Mouse (Mus musculus): Measurements from ENCODE around the gene Pde4b. TPM values are rescaled to one million over a fixed set of nuclear protein-coding genes. Genes with fewer than 3 reads are reported as not detected.

Gene Pde4b
- polyA plus RNA-seq, 1 experiment from 2014 or later: 11.9 TPM

DNA sequence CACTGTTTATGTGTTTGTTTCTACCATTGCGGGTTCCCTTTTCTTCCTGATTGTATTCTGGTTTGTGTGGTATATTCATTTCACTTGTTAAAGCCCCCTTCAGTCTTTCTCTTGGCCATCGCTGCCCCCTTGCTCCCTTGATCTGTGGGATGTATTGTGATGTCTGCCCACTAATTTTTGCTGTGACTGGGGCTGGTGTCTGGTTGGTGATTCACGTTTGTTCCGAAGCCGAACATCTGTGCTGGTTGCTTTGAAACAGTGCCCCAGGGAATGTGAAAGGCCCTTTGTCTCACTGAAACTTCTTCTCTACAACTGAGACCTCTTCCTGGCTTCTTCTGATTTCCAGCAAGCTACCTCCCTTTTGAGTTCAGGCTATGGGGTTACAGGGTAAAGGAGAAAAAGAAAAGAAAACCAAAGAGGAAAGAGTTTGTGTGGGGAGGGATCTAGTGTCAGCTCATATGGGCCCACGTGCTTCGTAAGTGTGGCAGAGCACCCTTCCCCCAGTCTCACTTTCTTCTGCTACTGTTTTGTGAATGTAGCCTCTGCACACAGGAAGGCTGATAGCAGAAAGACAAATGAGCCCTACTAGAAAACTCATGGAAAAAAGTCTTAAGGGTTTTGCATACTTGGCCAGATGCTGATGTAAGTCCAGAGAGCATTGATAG, 396.1 kb downstream of the Pde4b start:
- no peaks in the 10 kb centered on the region for H3K9me3 ChIP-seq (replicated peaks; ENCODE audit: low read length)
- no peaks in the 10 kb centered on the region for H3K27me3 ChIP-seq (ENCODE audit: insufficient read depth, low read length)
- no peak for DNase-seq (ENCODE audit: low spot score)
- ATAC-seq (replicated peaks; ENCODE audit: low FRiP score, low read depth): no peak
- no peak overlapping the region for H3K9ac ChIP-seq (ENCODE audit: low read depth, low read length)
- WGBS: 47% methylated on average over 7 of the region's 7 CpGs
- H3K36me3 ChIP-seq (ENCODE audit: insufficient read depth, low read length): no peaks in the 10 kb centered on the region
- no peak overlapping the region for H3K4me3 ChIP-seq (replicated peaks; ENCODE audit: low read depth, low read length)
- TF ChIP-seq CTCF (IDR thresholded peaks at IDR 0.05; ENCODE audit: low read depth): no peak
- no peaks in the 10 kb centered on the region for H3K4me1 ChIP-seq (replicated peaks; ENCODE audit: insufficient read depth, low read length)
- H3K27ac ChIP-seq: no peak overlapping the region
- no peak overlapping the region for H3K4me2 ChIP-seq (ENCODE audit: low read length)

DNA sequence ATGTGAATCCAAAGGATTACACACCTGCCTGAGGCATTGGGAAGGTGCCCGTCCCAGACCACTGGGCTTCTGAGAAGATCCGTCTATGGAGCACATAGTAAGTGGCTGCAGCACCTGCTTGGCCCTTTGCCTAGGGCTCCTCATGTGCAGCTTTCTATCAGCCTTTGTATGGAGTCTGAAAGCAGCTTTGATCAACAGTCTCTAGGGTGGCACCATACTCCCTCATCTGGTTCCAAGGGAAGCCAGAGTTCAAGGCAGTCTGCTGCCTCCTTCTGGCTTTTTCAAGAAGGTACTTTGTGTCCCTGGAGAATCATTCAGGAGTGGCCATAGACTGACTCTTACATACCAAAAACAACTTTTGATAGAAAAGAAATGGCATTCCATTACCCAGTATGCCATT, 397.4 kb downstream of the Pde4b start:
- Histone ChIP-seq H3K9me3 (replicated peaks; ENCODE audit: low read length) (no peaks in the 10 kb centered on the region), H3K36me3 (ENCODE audit: insufficient read depth, low read length) (no peaks in the 10 kb centered on the region), H3K4me2 (ENCODE audit: low read length) (no peak overlapping the region), H3K27me3 (ENCODE audit: insufficient read depth, low read length) (no peaks in the 10 kb centered on the region), H3K4me1 (replicated peaks; ENCODE audit: insufficient read depth, low read length) (no peaks in the 10 kb centered on the region), H3K27ac (no peak overlapping the region), H3K9ac (ENCODE audit: low read depth, low read length) (no peak overlapping the region), H3K4me3 (replicated peaks; ENCODE audit: low read depth, low read length) (no peak overlapping the region)
- 77% methylated on average over 2 of the region's 2 CpGs for WGBS
- TF ChIP-seq CTCF (IDR thresholded peaks at IDR 0.05; ENCODE audit: low read depth): peak; percentile 42; the same call in 1 of the 2 replicates
- ATAC-seq (replicated peaks; ENCODE audit: low FRiP score, low read depth) (no peak), DNase-seq (ENCODE audit: low spot score) (no peak)

- 62% methylated on average over 4 of the region's 4 CpGs for WGBS
- TF ChIP-seq CTCF (IDR thresholded peaks at IDR 0.05; ENCODE audit: low read depth): peak; percentile 66
- no peaks in the 10 kb centered on the region for H3K36me3 ChIP-seq (ENCODE audit: insufficient read depth, low read length)
- H3K27ac ChIP-seq: no peak overlapping the region
- H3K27me3 ChIP-seq (ENCODE audit: insufficient read depth, low read length): no peaks in the 10 kb centered on the region
- no peaks in the 10 kb centered on the region for H3K4me1 ChIP-seq (replicated peaks; ENCODE audit: insufficient read depth, low read length)
- no peak for ATAC-seq (replicated peaks; ENCODE audit: low FRiP score, low read depth)
- DNase-seq (ENCODE audit: low spot score): no peak
- H3K4me2 ChIP-seq (ENCODE audit: low read length): no peak overlapping the region
- no peak overlapping the region for H3K9ac ChIP-seq (ENCODE audit: low read depth, low read length)
- H3K4me3 ChIP-seq (replicated peaks; ENCODE audit: low read depth, low read length): no peak overlapping the region
- no peaks in the 10 kb centered on the region for H3K9me3 ChIP-seq (replicated peaks; ENCODE audit: low read length)
Measured at GRCm38 (mm10) chr4:102486134-102486920, 399.0 kb downstream of the Pde4b start.

- Histone ChIP-seq H3K9me3 (replicated peaks; ENCODE audit: low read length) (no peaks in the 10 kb centered on the region), H3K4me1 (replicated peaks; ENCODE audit: insufficient read depth, low read length) (no peaks in the 10 kb centered on the region), H3K4me3 (replicated peaks; ENCODE audit: low read depth, low read length) (no peak overlapping the region), H3K27me3 (ENCODE audit: insufficient read depth, low read length) (no peaks in the 10 kb centered on the region), H3K9ac (ENCODE audit: low read depth, low read length) (no peak overlapping the region), H3K36me3 (ENCODE audit: insufficient read depth, low read length) (no peaks in the 10 kb centered on the region), H3K4me2 (ENCODE audit: low read length) (no peak overlapping the region), H3K27ac (no peak overlapping the region)
- TF ChIP-seq CTCF (IDR thresholded peaks at IDR 0.05; ENCODE audit: low read depth): no peak
- DNase-seq (ENCODE audit: low spot score) (no peak), ATAC-seq (replicated peaks; ENCODE audit: low FRiP score, low read depth) (0 out of 2 replicates have a peak, but pooled peaks have one; percentile 43)
- WGBS: 61% methylated on average over 3 of the region's 3 CpGs
Measured at GRCm38 (mm10) chr4:102486921-102487240, 399.5 kb downstream of the Pde4b start.

DNA sequence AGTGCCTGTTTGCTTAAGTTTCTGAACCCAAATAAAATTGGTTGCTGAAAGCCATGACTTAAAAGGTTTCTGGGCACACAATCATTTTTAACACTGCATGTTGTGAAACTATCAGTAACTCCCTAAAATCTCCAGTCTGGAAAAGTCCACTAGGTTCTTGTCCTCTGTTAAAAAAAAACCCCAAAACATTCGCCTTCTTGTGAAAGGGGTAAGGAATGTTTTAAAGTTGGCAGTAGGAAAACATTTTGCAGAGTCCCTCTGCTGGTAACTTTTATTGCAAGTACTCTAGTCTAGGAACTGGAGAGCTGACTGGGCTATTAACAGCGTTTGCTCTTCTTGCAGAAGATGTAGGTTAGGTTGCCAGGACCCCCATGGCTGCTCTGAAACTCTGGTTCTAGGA, 400.7 kb downstream of the Pde4b start:
- TF ChIP-seq CTCF (IDR thresholded peaks at IDR 0.05; ENCODE audit: low read depth): peak; percentile 39; the same call in 1 of the 2 replicates
- no peak overlapping the region for H3K4me2 ChIP-seq (ENCODE audit: low read length)
- peak; percentile 65 for DNase-seq (ENCODE audit: low spot score)
- H3K9me3 ChIP-seq (replicated peaks; ENCODE audit: low read length): no peaks in the 10 kb centered on the region
- H3K27me3 ChIP-seq (ENCODE audit: insufficient read depth, low read length): no peaks in the 10 kb centered on the region
- no peak overlapping the region for H3K9ac ChIP-seq (ENCODE audit: low read depth, low read length)
- H3K36me3 ChIP-seq (ENCODE audit: insufficient read depth, low read length): no peaks in the 10 kb centered on the region
- no peak for ATAC-seq (replicated peaks; ENCODE audit: low FRiP score, low read depth)
- H3K4me1 ChIP-seq (replicated peaks; ENCODE audit: insufficient read depth, low read length): no peaks in the 10 kb centered on the region
- H3K27ac ChIP-seq: no peak overlapping the region
- WGBS: 25% methylated on average over 2 of the region's 2 CpGs
- H3K4me3 ChIP-seq (replicated peaks; ENCODE audit: low read depth, low read length): no peak overlapping the region

- DNase-seq (ENCODE audit: low spot score) (no peak), ATAC-seq (replicated peaks; ENCODE audit: low FRiP score, low read depth) (no peak)
- no peak for TF ChIP-seq CTCF (IDR thresholded peaks at IDR 0.05; ENCODE audit: low read depth)
- Histone ChIP-seq H3K36me3 (ENCODE audit: insufficient read depth, low read length) (no peaks in the 10 kb centered on the region), H3K9ac (ENCODE audit: low read depth, low read length) (no peak overlapping the region), H3K4me3 (replicated peaks; ENCODE audit: low read depth, low read length) (no peak overlapping the region), H3K27ac (no peak overlapping the region), H3K4me2 (ENCODE audit: low read length) (no peak overlapping the region), H3K4me1 (replicated peaks; ENCODE audit: insufficient read depth, low read length) (no peaks in the 10 kb centered on the region), H3K27me3 (ENCODE audit: insufficient read depth, low read length) (no peaks in the 10 kb centered on the region), H3K9me3 (replicated peaks; ENCODE audit: low read length) (no peaks in the 10 kb centered on the region)
- WGBS: 79% methylated on average over 11 of the region's 11 CpGs
Measured at GRCm38 (mm10) chr4:102491468-102492123, 404.3 kb downstream of the Pde4b start.

Measured in kidney, postnatal 0 days (tissue).